Mouse (Mus musculus): ENCODE measurements around the gene Fam160b1.

Gene Fam160b1

GRCm38 (mm10) chr19:57360341-57361130, at the start of gene Fam160b1:
Gene Fam160b1 (plus strand): TSS chr19:57360680.
- peak; percentile 89 to 94 for DNase-seq (ENCODE audit: low spot score in 2 of 2)

DNA sequence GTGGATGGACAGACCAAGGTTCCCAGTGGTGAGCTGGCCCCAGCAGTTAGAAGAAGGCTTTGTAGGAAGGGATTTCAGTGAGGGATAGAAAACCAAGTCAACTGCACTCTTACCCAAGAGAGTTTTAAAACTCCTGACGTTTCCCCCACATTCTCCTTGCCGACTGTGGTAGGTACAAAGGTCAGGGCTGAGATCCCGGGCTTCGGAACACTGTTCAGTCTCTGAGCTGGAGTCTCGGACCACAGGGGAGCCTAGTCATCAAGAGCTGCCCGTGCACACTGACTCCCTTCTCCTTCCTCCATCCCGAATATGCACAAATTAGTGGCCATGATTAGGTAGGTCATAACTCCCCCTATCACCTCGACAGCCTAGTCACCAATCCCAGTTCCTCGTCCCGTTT, 47.3 kb upstream of the Fam160b1 start:
- no peak for DNase-seq (ENCODE audit: low spot score in 2 of 2)

DNA sequence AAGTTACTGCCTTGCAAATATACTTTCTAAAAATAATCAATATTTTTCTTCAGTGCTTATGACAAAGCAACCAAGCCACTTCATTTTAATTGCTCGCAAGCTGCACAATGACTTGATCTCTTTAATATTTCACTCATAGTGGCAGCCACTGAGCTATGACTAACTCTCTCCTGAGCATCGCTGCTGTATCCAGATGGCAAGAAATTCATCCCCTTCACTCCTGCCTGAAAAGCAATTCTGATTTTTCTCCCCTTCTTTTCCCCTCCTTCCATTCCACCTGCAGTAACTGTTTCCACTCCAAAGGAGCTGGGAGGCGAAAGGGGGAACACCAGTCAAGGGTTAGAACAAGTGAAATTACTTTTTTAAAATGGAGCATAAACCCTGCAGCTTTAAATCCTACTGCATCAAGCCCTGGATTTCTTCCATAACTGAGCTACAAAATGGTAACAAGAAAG, 46.6 kb upstream of the Fam160b1 start:
- DNase-seq (ENCODE audit: low spot score in 2 of 2) = no peak

GRCm38 (mm10) chr19:57314346-57315012, 46.0 kb upstream of the Fam160b1 start, which contains the start of gene Ablim1:
Gene Ablim1 (minus strand): TSS chr19:57314919.
- peak in 1 of 2 experiments; percentile 18 for DNase-seq (ENCODE audit: low spot score in 2 of 2)

GRCm38 (mm10) chr19:57315013-57315565, 45.4 kb upstream of the Fam160b1 start:
- no peak for DNase-seq (ENCODE audit: low spot score in 2 of 2)

GRCm38 (mm10) chr19:57316597-57316996, 43.9 kb upstream of the Fam160b1 start:
- no peak for DNase-seq (ENCODE audit: low spot score in 2 of 2)

- no peak for DNase-seq (ENCODE audit: low spot score in 2 of 2)
Measured at GRCm38 (mm10) chr19:57320656-57321382, 39.7 kb upstream of the Fam160b1 start.

GRCm38 (mm10) chr19:57321839-57322238, 38.6 kb upstream of the Fam160b1 start:
- no peak for DNase-seq (ENCODE audit: low spot score in 2 of 2)

- no peak for DNase-seq (ENCODE audit: low spot score in 2 of 2)
Measured at GRCm38 (mm10) chr19:57322491-57322890, 38.0 kb upstream of the Fam160b1 start.

DNA sequence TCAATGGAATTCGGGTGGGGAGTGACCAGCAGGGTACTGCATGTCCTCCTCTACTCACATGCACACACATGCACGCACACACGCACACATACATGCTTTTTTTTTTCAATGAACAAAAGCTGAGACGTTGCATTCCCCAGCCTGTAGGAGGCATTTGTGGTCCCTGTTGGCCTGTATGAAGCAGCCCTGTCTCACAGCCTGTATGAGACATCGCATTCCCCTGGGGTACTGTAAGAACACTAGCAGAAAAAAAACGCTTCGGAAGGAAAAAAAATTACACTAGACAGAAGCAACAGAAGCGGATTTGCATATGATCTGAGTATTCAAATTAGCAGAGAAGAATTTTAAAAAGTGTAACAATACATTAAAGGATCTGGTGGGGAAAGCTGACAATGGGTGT, 37.4 kb upstream of the Fam160b1 start:
- no peak for DNase-seq (ENCODE audit: low spot score in 2 of 2)

- DNase-seq (ENCODE audit: low spot score in 2 of 2) = peak in 1 of 2 experiments; percentile 56
Measured at GRCm38 (mm10) chr19:57325748-57326300, 34.7 kb upstream of the Fam160b1 start.

DNA sequence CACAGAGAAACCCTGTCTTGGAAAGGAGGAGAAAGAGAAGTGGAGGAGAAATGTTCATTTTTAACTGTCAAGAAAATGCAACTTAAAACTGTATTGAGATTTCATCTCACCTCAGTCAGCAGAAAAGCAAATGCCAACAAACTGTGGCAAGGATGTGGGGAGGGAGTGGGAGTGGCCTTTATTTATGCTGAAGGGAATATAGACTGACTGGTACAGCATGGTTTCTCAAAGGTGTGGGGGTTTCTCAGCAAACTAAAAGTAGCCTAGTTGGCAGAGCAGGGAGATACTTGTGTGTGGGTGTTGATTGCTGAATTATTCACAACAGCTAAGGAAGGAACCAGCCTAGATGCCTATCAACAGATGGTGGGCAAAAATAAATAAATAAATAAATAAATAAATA, 32.8 kb upstream of the Fam160b1 start:
- no peak for DNase-seq (ENCODE audit: low spot score in 2 of 2)

- no peak for DNase-seq (ENCODE audit: low spot score in 2 of 2)
Measured at GRCm38 (mm10) chr19:57328269-57328668, 32.2 kb upstream of the Fam160b1 start.

DNA sequence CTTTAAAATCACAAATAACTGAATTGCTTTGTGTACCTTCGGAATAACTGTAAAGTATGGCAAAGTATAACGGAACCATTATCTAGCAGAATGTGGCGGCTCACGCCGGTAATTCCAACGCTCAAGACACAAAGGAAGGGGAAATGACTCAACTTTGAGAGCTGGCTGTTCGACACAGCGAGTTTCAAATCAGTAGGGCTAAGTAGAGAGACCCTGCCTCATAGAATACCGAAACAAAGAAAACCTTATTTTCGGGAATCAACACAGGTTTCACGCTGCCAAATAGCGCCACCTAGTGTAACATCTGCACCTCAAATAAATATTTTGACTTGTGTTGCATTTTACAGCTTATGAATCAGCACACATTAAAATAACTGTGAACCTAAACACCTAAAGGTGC, 31.7 kb upstream of the Fam160b1 start:
- peak in 1 of 2 experiments; percentile 19 for DNase-seq (ENCODE audit: low spot score in 2 of 2)

- DNase-seq (ENCODE audit: low spot score in 2 of 2) = no peak
Measured at GRCm38 (mm10) chr19:57330309-57330708, 30.2 kb upstream of the Fam160b1 start.

GRCm38 (mm10) chr19:57331237-57331636, 29.2 kb upstream of the Fam160b1 start:
- DNase-seq (ENCODE audit: low spot score in 2 of 2) = no peak

DNA sequence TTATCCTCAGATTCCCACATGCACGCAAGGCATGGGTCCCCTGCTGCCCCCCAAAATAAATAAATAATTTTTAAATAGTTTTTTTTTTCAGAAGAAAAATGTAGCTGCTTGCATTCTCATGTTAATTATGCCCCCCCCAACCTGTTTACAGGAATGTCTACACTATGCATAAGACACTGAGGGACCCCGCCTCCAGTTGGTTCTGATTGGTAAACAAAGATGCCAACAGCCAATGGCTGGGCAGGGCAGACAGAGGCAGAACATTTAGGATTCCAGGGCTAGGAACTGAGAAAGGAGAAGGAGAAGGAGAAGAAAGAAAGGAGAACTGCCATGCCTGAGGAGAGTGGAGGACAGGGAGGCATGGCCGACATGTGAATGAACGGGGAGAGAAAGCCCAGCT, 27.1 kb upstream of the Fam160b1 start:
- no peak for DNase-seq (ENCODE audit: low spot score in 2 of 2)

DNA sequence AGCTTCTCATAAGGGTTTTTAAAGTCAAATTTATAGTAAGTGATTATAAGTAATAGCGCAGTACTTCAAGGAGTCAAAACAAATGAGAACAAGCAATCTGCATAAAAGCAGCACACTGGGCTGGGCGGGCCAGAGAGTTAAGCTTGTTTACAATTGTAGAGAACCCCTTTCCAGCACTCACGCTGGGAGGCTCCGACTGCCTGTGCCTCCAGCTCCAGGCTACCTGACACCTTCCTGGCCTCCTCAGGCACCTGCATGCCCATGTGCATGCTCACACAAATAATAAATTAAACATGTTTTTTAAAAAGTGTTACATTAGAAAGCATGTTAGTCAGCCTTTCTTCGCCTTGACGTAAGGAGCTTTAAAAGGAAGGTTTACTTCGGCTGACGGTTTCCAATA, 25.3 kb upstream of the Fam160b1 start:
- no peak for DNase-seq (ENCODE audit: low spot score in 2 of 2)

DNA sequence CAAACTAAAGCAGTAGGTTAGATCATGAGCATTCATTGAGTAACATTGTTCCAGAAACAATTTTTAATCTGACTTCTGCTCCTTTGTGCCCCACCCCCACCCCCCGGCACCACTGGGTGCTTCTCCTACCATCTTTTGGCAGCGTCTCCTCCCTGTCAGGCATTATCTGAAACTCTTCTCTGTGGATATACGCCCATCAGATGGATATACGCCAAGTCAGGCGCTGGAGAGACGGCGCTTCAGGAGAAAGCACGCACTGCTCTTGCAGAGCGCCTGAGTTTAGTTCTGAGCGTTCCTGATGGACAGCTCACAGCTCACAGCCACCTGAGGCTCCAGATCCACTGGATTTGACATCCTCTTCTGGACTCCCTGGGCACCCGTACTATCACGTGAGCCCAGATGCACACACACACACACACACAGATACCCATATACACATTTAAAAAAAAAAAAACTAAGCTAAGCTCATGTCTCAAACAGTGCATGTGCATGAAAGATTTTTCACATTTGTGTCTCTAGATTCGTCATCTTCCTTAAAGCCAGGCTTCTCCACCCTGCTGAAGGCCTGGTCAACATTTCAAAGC, 21.1 kb upstream of the Fam160b1 start:
- DNase-seq (ENCODE audit: low spot score in 2 of 2) = no peak

DNA sequence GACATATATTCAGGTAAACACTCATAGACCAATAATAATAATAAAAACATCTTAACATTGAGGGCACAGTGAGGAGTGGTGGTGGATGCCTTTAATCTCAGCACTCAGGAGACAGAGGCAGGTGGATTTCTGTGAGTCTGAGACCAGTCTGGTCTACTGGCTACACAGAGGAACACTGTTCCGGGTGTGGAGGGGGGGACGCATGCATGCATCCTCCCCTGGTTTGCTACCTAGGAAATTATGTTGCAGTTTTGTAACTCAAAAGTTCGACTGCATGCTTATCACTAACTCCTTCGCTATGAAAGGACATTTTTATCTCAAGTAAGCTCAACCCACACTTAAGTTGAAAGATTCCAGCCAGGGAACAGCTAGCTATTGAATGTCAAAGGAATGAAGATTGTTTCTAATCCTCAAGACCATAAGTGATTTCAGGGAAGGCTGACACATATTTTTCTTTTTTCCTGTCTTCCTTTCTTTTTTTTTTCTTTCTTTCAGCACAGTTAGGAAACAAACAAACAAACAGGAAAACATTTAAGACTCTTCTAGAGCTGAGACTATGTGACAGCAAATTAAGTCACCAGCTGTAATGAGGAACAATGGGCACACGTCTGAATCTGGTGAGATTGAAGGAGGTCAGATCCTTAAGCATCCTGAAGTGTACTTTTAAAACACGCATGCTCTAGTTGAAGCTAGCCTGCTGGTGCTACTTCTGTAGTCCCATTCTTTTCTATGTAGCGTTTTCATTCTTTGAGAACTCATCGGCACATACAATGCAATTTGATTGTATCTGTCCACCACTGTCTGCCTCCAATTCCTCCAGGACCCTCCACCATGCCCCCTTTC, 19.4 kb upstream of the Fam160b1 start:
- DNase-seq (ENCODE audit: low spot score in 2 of 2) = no peak

All from spleen, postnatal 14 days (tissue).